Mouse (Mus musculus): ENCODE measurements at regions not wholly inside any gene's neighbourhood (a gene's known extent, or its start where the extent isn't known, plus 50 kb on each side); places are given as distances from the start of the nearest gene placed in this dataset.
A peak's percentile ranks its signal among the peaks of the same experiment; 100 is the strongest.

GRCm38 (mm10) chr15:11774717-11775116, 132.4 kb downstream of the Npr3 start:
- DNase-seq: no peak
- intact Hi-C loops (cut with DNase I): no loop called here

DNA sequence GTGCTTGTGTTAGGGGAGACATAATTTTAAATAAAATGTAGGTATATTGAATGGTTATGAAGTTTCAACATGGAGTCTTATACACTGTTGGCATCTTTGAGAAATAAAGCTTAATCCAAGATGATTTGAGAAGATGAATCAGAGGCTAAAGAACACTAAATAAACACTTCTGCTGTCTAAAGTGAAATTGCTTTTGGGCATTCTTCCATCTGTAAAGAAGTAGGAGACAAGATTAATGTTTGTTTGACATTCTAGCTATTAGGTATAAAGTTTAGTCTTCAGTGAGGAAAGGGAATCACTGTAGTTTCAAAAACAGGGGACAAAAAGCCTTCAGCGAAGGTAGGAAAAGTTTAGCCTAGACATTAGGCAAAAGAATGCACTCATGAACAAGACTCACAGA, 136.5 kb downstream of the Npr3 start:
- intact Hi-C loops (cut with DNase I): no loop called here
- DNase-seq: no peak

DNA sequence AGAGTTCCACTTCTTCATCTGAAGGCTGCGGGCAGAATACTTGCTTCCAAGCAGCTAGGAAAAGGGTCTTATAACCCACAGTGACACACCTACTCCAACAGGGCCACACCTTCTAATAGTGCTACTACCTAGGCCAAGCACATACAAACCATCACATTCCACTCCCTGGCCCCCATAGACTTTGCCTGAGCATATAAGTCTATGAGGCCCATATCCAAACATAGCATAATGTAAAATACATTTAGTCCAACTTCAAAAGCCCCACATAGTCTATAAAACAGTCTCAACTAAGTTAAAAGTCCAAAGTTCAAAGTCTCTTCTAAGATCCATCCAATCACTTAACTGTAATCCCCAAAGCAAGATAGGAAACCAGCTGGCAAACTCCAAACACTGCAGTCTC, 149.1 kb downstream of the Npr3 start:
- intact Hi-C loops (cut with DNase I): no loop called here

GRCm38 (mm10) chr15:11756786-11757185, 150.3 kb downstream of the Npr3 start:
- intact Hi-C loops (cut with DNase I): no loop called here
- no peak for DNase-seq

More for the DNA sequence above, 149.1 kb downstream of the Npr3 start:
- no peak for DNase-seq

DNA sequence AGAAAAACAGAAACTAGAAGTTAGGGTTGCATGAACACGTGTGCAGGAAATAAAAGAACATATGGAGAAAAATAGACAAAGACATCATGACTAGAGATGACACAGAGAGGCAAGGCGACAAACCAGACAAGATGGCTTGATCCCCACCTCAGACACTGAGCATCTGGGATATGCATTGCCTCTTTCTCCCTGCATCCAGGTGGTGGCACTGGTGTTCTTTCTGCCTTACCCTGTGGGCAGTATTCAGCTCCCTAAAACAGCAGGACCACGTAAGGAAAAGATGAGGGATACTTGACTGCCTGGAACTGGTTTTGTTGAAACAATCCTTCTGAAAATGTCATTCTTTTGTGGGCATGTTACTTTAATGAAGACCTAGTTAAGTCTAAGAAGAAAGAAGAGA, 153.9 kb downstream of the Npr3 start:
- intact Hi-C loops (cut with DNase I): loop anchor here (1.0 to 5.0 kb wide), 4 partner anchors 157 to 346 kb away; no protein-coding TSS in a partner anchor
- peak; percentile 64 for DNase-seq

- intact Hi-C loops (cut with DNase I): loop anchor here (5.0 kb wide), 2 partner anchors 159 to 344 kb away; no protein-coding TSS in a partner anchor
- no peak for DNase-seq
Observed at GRCm38 (mm10) chr15:11750893-11751292, 156.2 kb downstream of the Npr3 start.

DNA sequence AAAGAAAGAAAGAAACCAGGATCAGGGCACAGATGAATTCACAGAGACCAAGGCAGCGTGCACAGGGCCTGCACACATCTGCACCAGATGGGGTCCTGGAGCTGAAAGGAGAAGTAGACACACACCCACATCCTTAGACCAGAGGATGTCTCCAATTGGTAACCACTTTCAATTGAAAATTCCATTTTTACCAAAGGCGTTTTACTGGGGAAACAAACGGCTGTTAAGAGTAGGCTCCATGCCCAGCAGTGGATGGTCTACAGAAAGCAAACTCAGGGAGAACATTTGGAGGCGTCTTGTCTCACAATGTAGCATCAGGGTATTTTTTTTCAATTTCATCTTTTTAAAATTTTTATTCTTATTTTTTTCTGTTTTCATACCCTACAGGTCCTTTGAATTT, 157.6 kb downstream of the Npr3 start:
- intact Hi-C loops (cut with DNase I): no loop called here
- DNase-seq: no peak

DNA sequence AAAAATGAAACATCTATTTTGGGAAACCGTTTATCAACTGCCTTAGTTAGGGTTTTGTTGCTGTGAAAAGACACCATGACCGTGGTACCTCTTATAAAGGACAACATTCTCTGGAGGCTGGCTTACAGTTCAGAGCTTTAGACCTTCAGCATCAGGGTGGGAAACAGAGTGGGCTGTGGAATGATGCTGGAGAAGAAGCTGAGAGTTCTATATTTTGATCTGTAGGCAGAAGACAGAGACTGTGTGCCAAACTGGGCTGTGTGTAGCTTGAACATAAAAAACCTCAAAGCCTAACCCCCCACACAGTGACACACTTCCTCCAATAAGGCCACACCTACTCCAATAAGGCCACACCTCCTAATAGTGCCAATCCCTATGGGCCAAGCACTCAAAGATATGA, 158.8 kb downstream of the Npr3 start:
- DNase-seq: no peak
- intact Hi-C loops (cut with DNase I): no loop called here

- intact Hi-C loops (cut with DNase I): no loop called here
- DNase-seq: no peak
Observed at GRCm38 (mm10) chr15:11746754-11747153, 160.3 kb downstream of the Npr3 start.

GRCm38 (mm10) chr15:11745629-11746372, 161.3 kb downstream of the Npr3 start:
- no peak for DNase-seq
- intact Hi-C loops (cut with DNase I): no loop called here

DNA sequence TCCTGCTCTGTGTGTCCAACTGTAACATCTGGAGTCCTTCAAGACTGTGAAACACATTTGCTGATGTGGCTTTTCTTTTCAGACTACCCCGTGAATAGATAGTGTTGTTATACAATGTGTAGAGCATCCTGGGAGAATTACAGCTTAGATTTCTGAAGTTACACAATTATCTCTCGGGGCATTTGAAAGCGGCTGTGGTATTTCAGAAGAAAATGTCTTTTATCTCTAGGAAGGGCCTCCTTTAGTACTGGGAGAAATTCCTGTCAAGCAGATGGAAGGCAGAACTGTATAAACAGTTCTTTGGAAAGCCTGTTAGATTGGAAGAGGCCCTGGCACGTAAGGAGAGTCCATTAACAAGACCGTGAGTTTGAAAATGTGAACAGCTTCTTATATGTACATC, 162.2 kb downstream of the Npr3 start:
- intact Hi-C loops (cut with DNase I): no loop called here
- DNase-seq: peak; percentile 24 to 29

DNA sequence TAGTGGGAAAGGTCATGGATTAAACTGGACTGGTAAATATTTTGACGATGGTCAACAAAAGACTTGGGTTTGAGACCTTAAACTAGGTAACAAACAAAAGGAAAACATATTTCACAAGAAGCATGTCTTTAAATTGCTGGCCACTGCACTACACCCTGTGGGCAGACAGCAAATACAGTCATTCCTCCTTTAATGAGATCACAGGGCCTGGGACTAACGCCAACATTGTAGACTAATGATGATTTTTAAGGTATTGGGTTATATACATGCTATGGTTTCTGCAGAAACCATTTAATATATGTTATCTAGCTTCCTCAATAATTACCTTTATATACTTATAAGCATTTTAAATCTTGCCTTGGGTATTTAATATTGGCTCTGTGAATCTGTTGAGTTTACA, 162.8 kb downstream of the Npr3 start:
- intact Hi-C loops (cut with DNase I): no loop called here
- no peak for DNase-seq

- intact Hi-C loops (cut with DNase I): no loop called here
- DNase-seq: no peak
Observed at GRCm38 (mm10) chr15:11742820-11743219, 164.3 kb downstream of the Npr3 start.

DNA sequence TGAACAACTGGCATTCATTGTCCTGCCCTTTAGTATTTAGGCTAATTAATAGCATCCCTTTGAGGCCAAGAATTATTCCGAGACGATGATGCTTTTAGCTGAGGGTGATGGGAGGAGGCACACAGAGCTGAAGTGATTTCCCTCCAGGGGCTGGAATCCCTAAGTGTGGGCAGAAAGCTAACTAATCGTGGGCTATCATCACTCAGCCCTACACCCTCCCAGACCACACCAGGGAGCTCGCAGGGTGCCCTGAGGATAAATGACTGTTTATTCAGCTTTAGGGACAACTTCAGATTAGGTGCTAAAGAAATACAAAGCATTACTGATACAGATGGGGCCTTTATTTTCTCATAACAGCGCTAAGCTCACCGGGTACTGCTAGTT, 164.7 kb downstream of the Npr3 start:
- DNase-seq: no peak
- intact Hi-C loops (cut with DNase I): no loop called here

- intact Hi-C loops (cut with DNase I): no loop called here
- DNase-seq: no peak
Observed at GRCm38 (mm10) chr15:11741598-11742345, 165.3 kb downstream of the Npr3 start.

GRCm38 (mm10) chr15:11737436-11738000, 169.6 kb downstream of the Npr3 start:
- intact Hi-C loops (cut with DNase I): no loop called here
- no peak for DNase-seq

DNA sequence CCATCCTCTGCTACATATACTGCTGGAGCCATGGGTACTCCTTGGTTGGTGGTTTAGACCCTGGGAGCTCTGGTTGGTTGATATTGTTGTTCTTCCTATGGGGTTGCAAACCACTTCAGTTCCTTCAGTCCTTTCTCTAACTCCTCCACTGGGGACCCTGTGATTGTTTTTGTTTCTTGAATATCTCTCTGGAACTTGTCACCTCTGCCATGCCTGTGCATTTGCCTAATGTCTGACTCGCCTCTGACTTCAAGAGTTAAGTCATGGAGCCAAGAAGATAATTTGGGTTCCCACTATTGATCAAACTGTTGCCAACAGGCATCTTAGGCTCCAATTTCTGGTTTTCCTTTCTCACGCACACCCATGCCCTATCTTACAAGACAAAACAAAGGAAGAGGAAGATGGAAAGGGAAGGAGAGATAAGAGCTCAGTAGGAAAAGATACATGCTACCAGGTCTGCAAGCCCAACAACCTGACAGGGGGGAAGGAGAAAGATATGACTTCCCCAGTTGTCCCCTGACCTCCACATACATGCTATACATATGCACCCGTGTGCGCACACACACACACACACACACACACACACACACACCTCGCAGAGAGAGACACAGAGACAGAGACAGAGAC, 172.3 kb downstream of the Npr3 start:
- no peak for DNase-seq
- intact Hi-C loops (cut with DNase I): no loop called here

- intact Hi-C loops (cut with DNase I): no loop called here
- no peak for DNase-seq
Observed at GRCm38 (mm10) chr15:11729381-11729780, 177.7 kb downstream of the Npr3 start.

GRCm38 (mm10) chr15:11725620-11726530, 181.2 kb downstream of the Npr3 start:
- intact Hi-C loops (cut with DNase I): no loop called here
- no peak for DNase-seq

GRCm38 (mm10) chr15:11720645-11721044, 186.4 kb downstream of the Npr3 start:
- intact Hi-C loops (cut with DNase I): no loop called here
- no peak for DNase-seq
